25 mouse cellular contexts compared by ENCODE assay signal in genomic region chr19:24408863-24409564, GRCm38 (mm10).
DNase-seq lines count a peak whose midpoint lies in the region; ATAC-seq and TF ChIP-seq lines count a peak whose summit lies in the region.
"Had no signal": no experiment of that assay in that cellular context is flagged by ENCODE, and none has a peak within 500 bp of the region (broad histone marks: within the 10 kb centered on the region; RNA-seq: fewer than 3 reads in every experiment).

No protein-coding gene starts in this region.

- no peaks in the 10 kb centered on the region for H3K36me3 ChIP-seq in intestine, postnatal 0 days (ENCODE audit: control insufficient read depth, insufficient read depth)
- H3K36me3 ChIP-seq: forebrain, embryonic 10.5 days; hindbrain, embryonic 10.5 days; hindbrain, embryonic 13.5 days had no signal

- no peak for TF ChIP-seq CTCF in intestine, postnatal 0 days (IDR thresholded peaks at IDR 0.05; ENCODE audit: low read depth)

- H3K4me2 ChIP-seq in intestine, postnatal 0 days (replicated peaks; ENCODE audit: low read depth): no peak overlapping the region
- H3K4me2 ChIP-seq: forebrain, embryonic 13.5 days; hindbrain, embryonic 13.5 days had no signal

- intact Hi-C loops in heart, postnatal 25 days (cut with DNase I): no loop called here

- no peak overlapping the region for H3K27ac ChIP-seq in intestine, postnatal 0 days (ENCODE audit: low read depth, low read length)
- H3K27ac ChIP-seq: forebrain, embryonic 10.5 days; forebrain, embryonic 13.5 days; hindbrain, embryonic 10.5 days; hindbrain, embryonic 13.5 days had no signal

- H3K4me1 ChIP-seq in intestine, postnatal 0 days (replicated peaks; ENCODE audit: control insufficient read depth, insufficient read depth, low read length): no peaks in the 10 kb centered on the region
- H3K4me1 ChIP-seq: forebrain, embryonic 10.5 days; forebrain, embryonic 13.5 days; hindbrain, embryonic 10.5 days; hindbrain, embryonic 13.5 days had no signal

- 0 out of 2 replicates have a peak, but pooled peaks have one; percentile 39 for ATAC-seq in megakaryocyte progenitor cell, adult 5-6 weeks (replicated peaks; ENCODE audit: poor library complexity)
- no peak for ATAC-seq in activated CD4-positive, CD25-positive, alpha-beta regulatory T cell, adult 4 months
- ATAC-seq in intestine, postnatal 0 days: no peak
- ATAC-seq: forebrain, embryonic 13.5 days; forebrain, embryonic 16.5 days; hindbrain, embryonic 16.5 days; inflammation-experienced regulatory T-cells, adult 6 months; intestine, embryonic 16.5 days had no signal

- H3K4me3 ChIP-seq in intestine, postnatal 0 days (ENCODE audit: low read depth, low read length): no peak overlapping the region
- H3K4me3 ChIP-seq: forebrain, embryonic 10.5 days; forebrain, embryonic 13.5 days; hindbrain, embryonic 10.5 days; hindbrain, embryonic 13.5 days had no signal

- H3K27me3 ChIP-seq in intestine, postnatal 0 days (replicated peaks; ENCODE audit: control insufficient read depth, insufficient read depth, low read length): no peaks in the 10 kb centered on the region
- H3K27me3 ChIP-seq: forebrain, embryonic 13.5 days; hindbrain, embryonic 13.5 days had no signal

- no peaks in the 10 kb centered on the region for H3K9me3 ChIP-seq in intestine, postnatal 0 days (ENCODE audit: control insufficient read depth)
- H3K9me3 ChIP-seq: forebrain, embryonic 10.5 days; forebrain, embryonic 13.5 days; hindbrain, embryonic 10.5 days; hindbrain, embryonic 13.5 days had no signal

- DNase-seq in heart, adult 11 months: peak; percentile 74
- DNase-seq in heart, postnatal 25 days (ENCODE audit: low spot score): no peak
- DNase-seq in 416B (ENCODE audit: low read depth) (peak; percentile 8), ZHBTc4 (ENCODE audit: low read depth, low spot score) (peak; percentile 12)
- no peak for DNase-seq in kidney, adult 18-20 months
- DNase-seq: adrenal gland, adult 2 months; adrenal gland, postnatal 14 days; B cell, adult 2 months; cerebellum, adult 11-12 months; cerebellum, adult 9-10 months; gastrocnemius, postnatal 10 days; gastrocnemius, postnatal 36 days; heart, adult 18-20 months; heart, postnatal 36 days had no signal

- H3K9ac ChIP-seq in intestine, postnatal 0 days (ENCODE audit: low read depth, low read length): no peak overlapping the region
- H3K9ac ChIP-seq: forebrain, embryonic 13.5 days; hindbrain, embryonic 13.5 days had no signal

- 85% methylated on average over 11 of the region's 11 CpGs for WGBS in intestine, postnatal 0 days

Comparison
In these comparisons a context has a peak if more than half of its experiments do, and no peak if none do; other contexts are left out.
1. DNase-seq: peak in heart, adult 11 months (single experiment), 416B (single experiment) and ZHBTc4 (single experiment); none in heart, postnatal 25 days (single experiment) and kidney, adult 18-20 months (single experiment).